Mouse (Mus musculus): Measurements from ENCODE around the gene Ctnnb1.

- TF ChIP-seq CTCF (IDR thresholded peaks at IDR 0.05; ENCODE audit: low read depth) (no peak), EP300 (IDR thresholded peaks at IDR 0.05; ENCODE audit: low read depth) (no peak)
Observed at GRCm38 (mm10) chr9:120880286-120880685, 48.7 kb upstream of the Ctnnb1 start.

Measured in heart, postnatal 0 days (tissue).